Mouse (Mus musculus): ENCODE data around the gene Cfap58. TPM values are rescaled to one million over a fixed set of nuclear protein-coding genes. Genes with fewer than 3 reads are reported as not detected.
A peak's percentile ranks its signal among the peaks of the same experiment; 100 is the strongest.

Cfap58 gene
- polyA plus RNA-seq, 1 experiment, result not detected

- Histone ChIP-seq H3K36me3 (ENCODE audit: control insufficient read depth) (peaks cover 19% of the 10 kb centered on the region), H3K4me1 (ENCODE audit: control insufficient read depth) (peaks cover 50% of the 10 kb centered on the region), H3K27me3 (ENCODE audit: control insufficient read depth) (no peaks in the 10 kb centered on the region), H3K4me3 (replicated peaks) (no peak overlapping the region), H3K9me3 (ENCODE audit: control insufficient read depth, low read length) (no peaks in the 10 kb centered on the region)
- TF ChIP-seq TAL1 (IDR thresholded peaks at IDR 0.05; ENCODE audit: low read length), result no peak
- no peak for TF ChIP-seq GATA1 (IDR thresholded peaks at IDR 0.05; ENCODE audit: low read length)
Measured at GRCm38 (mm10) chr19:47902316-47903201, 34.9 kb upstream of the Cfap58 start.

DNA sequence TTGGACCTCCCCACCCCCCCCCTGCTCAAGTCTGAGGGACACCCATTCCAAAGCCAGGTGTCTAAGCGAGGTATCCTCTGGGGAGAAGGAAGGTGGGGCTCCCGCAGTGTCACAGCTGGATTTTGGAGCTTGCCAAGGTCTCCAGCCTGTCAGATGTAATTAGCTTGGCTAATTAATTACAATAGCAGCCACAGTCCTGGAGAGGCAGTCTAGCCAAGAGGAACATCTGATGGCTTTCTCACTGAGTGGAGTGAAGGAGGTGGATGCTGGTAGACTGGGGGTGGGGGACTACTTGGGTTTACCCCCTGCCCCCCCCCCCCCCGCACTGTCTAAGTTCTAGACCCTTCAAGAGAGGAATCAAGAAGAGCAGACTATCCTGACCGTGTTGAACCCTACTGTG lies 33.8 kb upstream of the Cfap58 start:
- peaks cover 50% of the 10 kb centered on the region for H3K4me1 ChIP-seq (ENCODE audit: control insufficient read depth)

GRCm38 (mm10) chr19:47905081-47905480 lies 32.4 kb upstream of the Cfap58 start:
- TF ChIP-seq TAL1 (IDR thresholded peaks at IDR 0.05; ENCODE audit: low read length), result no peak
- H3K36me3 ChIP-seq (ENCODE audit: control insufficient read depth), result peaks cover 14% of the 10 kb centered on the region
- H3K9me3 ChIP-seq (ENCODE audit: control insufficient read depth, low read length), result no peaks in the 10 kb centered on the region
- no peaks in the 10 kb centered on the region for H3K27me3 ChIP-seq (ENCODE audit: control insufficient read depth)
- peaks cover 50% of the 10 kb centered on the region for H3K4me1 ChIP-seq (ENCODE audit: control insufficient read depth)
- H3K4me3 ChIP-seq (replicated peaks), result no peak overlapping the region

More for the DNA sequence above, 33.8 kb upstream of the Cfap58 start:
- Histone ChIP-seq H3K9me3 (ENCODE audit: control insufficient read depth, low read length) (no peaks in the 10 kb centered on the region), H3K36me3 (ENCODE audit: control insufficient read depth) (peaks cover 15% of the 10 kb centered on the region), H3K27me3 (ENCODE audit: control insufficient read depth) (no peaks in the 10 kb centered on the region), H3K4me3 (replicated peaks) (no peak overlapping the region)
- TF ChIP-seq GATA1 (IDR thresholded peaks at IDR 0.05; ENCODE audit: low read length) (no peak), TAL1 (IDR thresholded peaks at IDR 0.05; ENCODE audit: low read length) (no peak)

- Histone ChIP-seq H3K36me3 (ENCODE audit: control insufficient read depth) (peaks cover 12% of the 10 kb centered on the region), H3K4me3 (replicated peaks) (no peak overlapping the region), H3K27me3 (ENCODE audit: control insufficient read depth) (no peaks in the 10 kb centered on the region), H3K9me3 (ENCODE audit: control insufficient read depth, low read length) (no peaks in the 10 kb centered on the region), H3K4me1 (ENCODE audit: control insufficient read depth) (peaks cover 51% of the 10 kb centered on the region)
- TF ChIP-seq TAL1 (IDR thresholded peaks at IDR 0.05; ENCODE audit: low read length), result no peak
- TF ChIP-seq GATA1 (IDR thresholded peaks at IDR 0.05; ENCODE audit: low read length), result no peak
Measured at GRCm38 (mm10) chr19:47905603-47906002, 31.9 kb upstream of the Cfap58 start.

- Histone ChIP-seq H3K27me3 (ENCODE audit: control insufficient read depth) (no peaks in the 10 kb centered on the region), H3K4me1 (ENCODE audit: control insufficient read depth) (peaks cover 58% of the 10 kb centered on the region), H3K4me3 (replicated peaks) (no peak overlapping the region), H3K36me3 (ENCODE audit: control insufficient read depth) (peaks cover 22% of the 10 kb centered on the region), H3K9me3 (ENCODE audit: control insufficient read depth, low read length) (no peaks in the 10 kb centered on the region)
- TF ChIP-seq TAL1 (IDR thresholded peaks at IDR 0.05; ENCODE audit: low read length) (no peak), GATA1 (IDR thresholded peaks at IDR 0.05; ENCODE audit: low read length) (no peak)
Measured at GRCm38 (mm10) chr19:47907596-47907995, 29.9 kb upstream of the Cfap58 start.

DNA sequence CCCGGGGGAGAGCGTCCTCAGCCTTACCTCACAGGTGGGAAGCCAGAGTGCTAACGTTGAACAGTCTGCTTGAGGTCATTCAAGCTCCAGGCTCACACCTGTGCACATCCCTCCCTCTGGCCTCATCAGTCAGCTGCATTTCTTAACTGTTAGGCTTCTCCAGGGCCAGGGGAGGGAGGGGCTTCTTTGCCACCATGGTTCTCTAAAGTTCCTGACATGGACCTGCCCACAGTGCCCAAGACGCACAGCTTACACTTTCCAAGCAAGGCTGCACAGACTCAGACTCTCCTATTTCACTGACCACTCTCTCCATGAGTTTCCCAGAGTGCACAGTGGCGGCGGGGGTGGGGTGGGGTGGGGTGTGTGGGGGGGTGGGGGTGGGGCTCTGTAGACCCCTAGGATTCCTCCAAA lies 28.5 kb upstream of the Cfap58 start:
- Histone ChIP-seq H3K36me3 (ENCODE audit: control insufficient read depth) (peaks cover 26% of the 10 kb centered on the region), H3K9me3 (ENCODE audit: control insufficient read depth, low read length) (no peaks in the 10 kb centered on the region), H3K4me1 (ENCODE audit: control insufficient read depth) (peaks cover 58% of the 10 kb centered on the region), H3K4me3 (replicated peaks) (peak overlapping the region; percentile 16), H3K27me3 (ENCODE audit: control insufficient read depth) (no peaks in the 10 kb centered on the region)
- no peak for TF ChIP-seq TAL1 (IDR thresholded peaks at IDR 0.05; ENCODE audit: low read length)
- no peak for TF ChIP-seq GATA1 (IDR thresholded peaks at IDR 0.05; ENCODE audit: low read length)

DNA sequence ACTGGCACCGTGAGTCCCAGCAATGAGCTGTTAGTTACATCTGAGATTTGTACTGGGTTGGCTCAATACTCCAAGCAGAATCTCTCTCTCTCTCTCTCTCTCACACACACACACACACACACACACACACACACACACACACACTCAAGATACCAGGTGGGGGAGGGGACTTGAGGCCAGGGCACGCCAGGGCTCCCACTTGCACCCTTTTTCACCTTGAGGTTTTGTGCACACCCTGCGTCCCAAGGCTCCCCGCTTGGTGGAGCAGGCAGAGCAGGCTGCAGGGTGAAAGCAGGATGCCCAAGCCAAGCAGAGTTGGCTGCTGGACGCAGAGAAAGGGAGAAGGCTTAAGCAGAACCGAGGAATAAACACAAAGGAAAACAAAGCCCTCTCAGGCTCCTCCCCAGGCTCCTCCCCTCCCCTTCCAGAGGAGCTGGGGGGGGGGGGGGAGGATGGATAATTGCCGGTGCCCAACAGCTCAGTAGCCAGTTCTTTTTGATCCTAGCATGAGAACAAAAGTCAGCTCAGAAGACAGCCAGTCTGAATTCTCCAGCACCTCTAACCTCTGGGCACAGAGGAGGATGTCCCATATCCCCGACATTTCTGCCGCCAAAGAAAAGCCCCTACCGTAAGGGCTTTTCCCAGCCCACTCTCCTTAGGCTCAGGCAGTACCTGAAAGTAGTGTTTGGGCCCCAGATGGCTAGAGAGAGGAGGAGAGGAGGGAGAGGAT lies 27.9 kb upstream of the Cfap58 start:
- Histone ChIP-seq H3K9me3 (ENCODE audit: control insufficient read depth, low read length) (no peaks in the 10 kb centered on the region), H3K4me3 (replicated peaks) (peak overlapping the region; percentile 54), H3K4me1 (ENCODE audit: control insufficient read depth) (peaks cover 58% of the 10 kb centered on the region), H3K36me3 (ENCODE audit: control insufficient read depth) (peaks cover 27% of the 10 kb centered on the region), H3K27me3 (ENCODE audit: control insufficient read depth) (no peaks in the 10 kb centered on the region)
- TF ChIP-seq GATA1 (IDR thresholded peaks at IDR 0.05; ENCODE audit: low read length) (no peak), TAL1 (IDR thresholded peaks at IDR 0.05; ENCODE audit: low read length) (no peak)

GRCm38 (mm10) chr19:47910117-47910618 lies 27.3 kb upstream of the Cfap58 start:
- Histone ChIP-seq H3K4me3 (replicated peaks) (peak overlapping the region; percentile 54), H3K4me1 (ENCODE audit: control insufficient read depth) (peaks cover 56% of the 10 kb centered on the region), H3K9me3 (ENCODE audit: control insufficient read depth, low read length) (no peaks in the 10 kb centered on the region), H3K27me3 (ENCODE audit: control insufficient read depth) (no peaks in the 10 kb centered on the region), H3K36me3 (ENCODE audit: control insufficient read depth) (peaks cover 23% of the 10 kb centered on the region)
- TF ChIP-seq GATA1 (IDR thresholded peaks at IDR 0.05; ENCODE audit: low read length), result no peak
- no peak for TF ChIP-seq TAL1 (IDR thresholded peaks at IDR 0.05; ENCODE audit: low read length)

- Histone ChIP-seq H3K4me1 (ENCODE audit: control insufficient read depth) (peaks cover 51% of the 10 kb centered on the region), H3K36me3 (ENCODE audit: control insufficient read depth) (peaks cover 22% of the 10 kb centered on the region), H3K27me3 (ENCODE audit: control insufficient read depth) (no peaks in the 10 kb centered on the region), H3K9me3 (ENCODE audit: control insufficient read depth, low read length) (no peaks in the 10 kb centered on the region), H3K4me3 (replicated peaks) (no peak overlapping the region)
- TF ChIP-seq GATA1 (IDR thresholded peaks at IDR 0.05; ENCODE audit: low read length) (no peak), TAL1 (IDR thresholded peaks at IDR 0.05; ENCODE audit: low read length) (no peak)
Measured at GRCm38 (mm10) chr19:47910751-47911150, 26.7 kb upstream of the Cfap58 start.

All from erythroblast, embryonic 14.5 days (primary cell).